Mouse (Mus musculus) limb, embryonic 14.5 days (tissue): ENCODE results near the gene Svop. TPM values are rescaled to one million over a fixed set of nuclear protein-coding genes. Genes with fewer than 3 reads are reported as not detected.

Source experiments
- ATAC-seq: fragments of 200-750 bp; cut with Nextera tagmentation; 2 replicates; pipeline ENCODE4 v1.8.0; 2017; ENCODE audit warnings: low read depth, moderate number of reproducible peaks, moderate TSS enrichment; ENCODE audit not compliant: low FRiP score
- DNase-seq: peaks from one replicate; pipeline ENCODE4 v3.0.0-alpha.2; 2015; ENCODE audit warnings: low spot score
- H3K27ac ChIP-seq: fragments of 300-500 bp; sonication (generic); replicated peaks from 2 replicates; pipeline ENCODE4 v1.5.1; 2014; ENCODE audit warnings: low read depth, mild to moderate bottlenecking, low read length, moderate library complexity, mixed read lengths
- H3K27me3 ChIP-seq: fragments of 300-500 bp; sonication (generic); 2 replicates; pipeline ENCODE4 v1.6.1; 2014; ENCODE audit warnings: low read length, mixed read lengths; ENCODE audit not compliant: control insufficient read depth, insufficient read depth
- H3K36me3 ChIP-seq: fragments of 300-500 bp; sonication (generic); 2 replicates; pipeline ENCODE4 v1.6.1; 2014; ENCODE audit warnings: mild to moderate bottlenecking, low read length, moderate library complexity, mixed read lengths; ENCODE audit not compliant: control insufficient read depth, insufficient read depth
- H3K4me1 ChIP-seq: fragments of 300-500 bp; sonication (generic); 2 replicates; pipeline ENCODE4 v1.6.1; 2014; ENCODE audit warnings: antibody characterized with exemption, low read length, mixed read lengths; ENCODE audit not compliant: control insufficient read depth, insufficient read depth
- H3K4me2 ChIP-seq: fragments of 300-500 bp; sonication (generic); replicated peaks from 2 replicates; pipeline ENCODE4 v1.6.1; 2014; ENCODE audit warnings: low read depth, mild to moderate bottlenecking, low read length, moderate library complexity; ENCODE audit not compliant: severe bottlenecking
- H3K4me3 ChIP-seq: fragments of 300-500 bp; sonication (generic); replicated peaks from 2 replicates; pipeline ENCODE4 v1.5.1; 2014; ENCODE audit warnings: low read length
- H3K9ac ChIP-seq: fragments of 300-500 bp; sonication (generic); 2 replicates; pipeline ENCODE4 v1.6.1; 2014; ENCODE audit warnings: mild to moderate bottlenecking, low read depth, low read length, moderate library complexity; ENCODE audit not compliant: severe bottlenecking
- H3K9me3 ChIP-seq: fragments of 300-500 bp; sonication (generic); 2 replicates; pipeline ENCODE4 v1.6.1; 2016; ENCODE audit warnings: low read length; ENCODE audit not compliant: control insufficient read depth
- POLR2A ChIP-seq: fragments of 200-500 bp; IDR thresholded peaks from 2 replicates; pipeline ENCODE4 v1.8.0; 2012; ENCODE audit warnings: inconsistent platforms, mild to moderate bottlenecking, moderate library complexity, borderline replicate concordance; ENCODE audit not compliant: insufficient read depth, insufficient read length; ENCODE audit errors: extremely low read depth
- WGBS: fragments of 180-500 bp; shearing (Covaris S2); extraction: QIAGEN DNeasy Blood & Tissue Kit; methylation state at CpG from one replicate; pipeline ENCODE4 v1.1.7; 2014; 5-methylcytosine and 5-hydroxymethylcytosine counted together
- polyA plus RNA-seq, 2 experiments: library from polyadenylated mRNA; depleted of rRNA in 1 of 2; stranded (reverse) in 1 of 2; unstranded in 1 of 2; fragments of >200 nt; fragmentation: Nextera tagmentation in 1 of 2; extraction: Ambion mirVana in 1 of 2; gene quantifications; 2 replicates each; pipeline versions ENCODE4 v1.2.1 to v1.2.3; 2012 to 2014

Gene Svop
- polyA plus RNA-seq, 2 experiments, result 0.21 TPM; not detected in 1

DNA sequence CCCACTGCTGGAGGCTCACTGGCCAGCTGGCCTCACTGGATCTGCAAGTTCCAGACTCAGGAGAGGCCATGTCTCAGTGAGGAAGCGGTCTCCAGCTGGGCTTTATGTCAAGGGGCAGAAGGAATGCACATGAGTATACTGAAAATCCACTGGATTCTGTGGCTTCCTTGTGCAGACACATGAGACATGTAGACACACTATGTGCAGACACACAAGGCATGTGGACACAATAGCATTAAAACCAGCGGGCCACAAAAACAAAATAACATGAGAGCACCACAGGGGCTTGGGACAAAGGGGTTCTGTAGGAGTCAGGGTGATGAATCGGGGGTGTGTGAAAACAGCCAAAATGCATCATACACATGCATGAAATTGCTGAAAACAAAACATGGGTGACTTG lies 34.6 kb upstream of the Svop start:
- H3K9ac ChIP-seq, result no peak overlapping the region
- H3K4me1 ChIP-seq, result no peaks in the 10 kb centered on the region
- no peak for DNase-seq
- 95% methylated on average over 3 of the region's 3 CpGs for WGBS
- TF ChIP-seq POLR2A, result no peak
- ATAC-seq, result no peak
- peaks cover 33% of the 10 kb centered on the region for H3K36me3 ChIP-seq
- no peaks in the 10 kb centered on the region for H3K9me3 ChIP-seq
- H3K4me2 ChIP-seq, result no peak overlapping the region
- H3K27me3 ChIP-seq, result no peaks in the 10 kb centered on the region
- no peak overlapping the region for H3K27ac ChIP-seq
- H3K4me3 ChIP-seq, result no peak overlapping the region

DNA sequence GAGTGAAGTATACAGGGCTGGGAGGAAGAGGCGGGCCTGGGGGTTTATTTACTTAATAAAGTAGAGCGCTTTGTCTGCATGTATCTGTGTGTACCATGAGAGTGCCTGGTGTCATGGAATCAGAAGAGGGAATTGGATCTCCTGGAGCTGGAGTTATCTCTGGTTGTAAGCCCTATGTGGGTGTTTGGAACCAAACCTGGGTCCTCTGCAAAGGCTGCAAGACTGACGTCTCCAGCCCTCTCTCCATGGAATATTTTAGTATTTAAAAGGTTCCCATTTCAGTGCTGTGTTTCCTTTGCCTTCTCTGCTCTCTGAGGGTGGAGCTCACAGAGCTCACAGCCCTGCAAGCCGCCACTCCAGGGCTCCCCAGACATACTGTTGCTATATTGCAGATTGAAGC lies 28.4 kb upstream of the Svop start:
- Histone ChIP-seq H3K9me3 (no peaks in the 10 kb centered on the region), H3K36me3 (peaks cover 86% of the 10 kb centered on the region), H3K4me1 (no peaks in the 10 kb centered on the region), H3K27me3 (no peaks in the 10 kb centered on the region), H3K4me3 (no peak overlapping the region), H3K9ac (no peak overlapping the region), H3K4me2 (no peak overlapping the region), H3K27ac (no peak overlapping the region)
- ATAC-seq (no peak), DNase-seq (no peak)
- 79% methylated on average over 4 of the region's 4 CpGs for WGBS
- TF ChIP-seq POLR2A, result no peak

DNA sequence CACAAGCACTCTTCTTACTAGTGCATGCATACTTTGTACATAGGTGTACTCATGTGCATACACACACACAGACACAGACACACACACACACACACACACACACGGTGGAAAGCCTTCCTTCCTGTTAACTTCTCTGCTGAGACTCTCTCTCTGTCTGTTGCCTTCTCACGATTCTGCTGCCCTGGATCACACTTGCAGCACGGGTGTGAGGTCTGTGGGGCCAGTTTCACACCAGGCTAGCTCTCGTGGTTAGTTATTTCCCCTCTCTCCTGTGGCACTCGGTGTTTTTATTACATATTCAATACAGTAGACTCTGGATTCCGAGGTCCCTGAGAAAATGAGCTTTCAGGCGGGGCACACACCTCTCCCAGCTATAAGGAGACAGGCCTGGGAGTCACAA lies 25.2 kb upstream of the Svop start:
- H3K4me1 ChIP-seq, result no peaks in the 10 kb centered on the region
- WGBS, result 76% methylated on average over 7 of the region's 7 CpGs
- H3K4me2 ChIP-seq, result no peak overlapping the region
- H3K27me3 ChIP-seq, result no peaks in the 10 kb centered on the region
- no peak overlapping the region for H3K4me3 ChIP-seq
- TF ChIP-seq POLR2A, result no peak
- H3K9ac ChIP-seq, result no peak overlapping the region
- no peaks in the 10 kb centered on the region for H3K9me3 ChIP-seq
- H3K27ac ChIP-seq, result no peak overlapping the region
- peaks cover 86% of the 10 kb centered on the region for H3K36me3 ChIP-seq
- ATAC-seq (no peak), DNase-seq (no peak)

DNA sequence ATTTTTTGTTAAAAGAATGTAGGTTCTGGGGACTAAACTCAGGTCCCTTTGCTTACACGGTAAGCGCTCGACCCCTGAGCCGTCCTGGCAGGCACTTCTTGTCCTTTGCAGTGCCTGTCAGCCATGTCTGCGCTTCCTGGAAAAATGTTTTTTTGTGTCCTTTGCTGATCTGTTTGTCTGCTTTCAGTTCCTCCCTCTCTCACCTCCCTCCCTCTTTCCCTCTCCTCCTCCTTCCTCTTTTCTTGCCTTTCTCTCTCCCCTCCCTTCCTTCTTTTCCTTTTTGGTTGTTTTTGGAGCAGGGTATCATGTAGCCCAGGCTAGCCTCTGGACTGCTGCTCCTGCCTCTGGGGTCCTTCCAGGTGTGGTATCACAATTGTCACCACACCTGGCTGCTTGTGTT lies 23.7 kb upstream of the Svop start:
- no peak for ATAC-seq
- no peak for TF ChIP-seq POLR2A
- Histone ChIP-seq H3K9me3 (no peaks in the 10 kb centered on the region), H3K9ac (no peak overlapping the region), H3K4me1 (no peaks in the 10 kb centered on the region), H3K27ac (no peak overlapping the region), H3K27me3 (no peaks in the 10 kb centered on the region), H3K36me3 (peaks cover 85% of the 10 kb centered on the region), H3K4me2 (no peak overlapping the region), H3K4me3 (no peak overlapping the region)
- no peak for DNase-seq
- WGBS, result 80% methylated on average over 5 of the region's 5 CpGs

DNA sequence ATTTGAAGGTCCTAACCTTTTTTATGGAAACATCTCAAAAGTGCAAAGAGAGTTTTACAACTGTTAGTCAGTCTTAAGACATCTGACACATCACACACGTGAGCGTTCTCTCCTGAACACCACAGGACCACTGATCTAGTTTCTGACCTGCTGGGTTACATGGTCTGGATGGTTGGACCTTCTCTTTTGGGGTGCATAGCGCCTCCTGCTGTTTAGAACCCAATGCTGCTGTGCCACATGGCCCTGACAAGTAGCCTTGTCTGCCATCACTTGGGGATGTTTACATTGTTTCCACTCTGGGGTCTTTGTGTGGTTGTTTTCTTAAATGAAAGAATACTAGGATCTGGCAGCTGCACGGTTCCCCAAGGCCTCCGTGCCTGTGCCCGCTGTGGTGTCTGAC lies 22.0 kb upstream of the Svop start:
- Histone ChIP-seq H3K4me1 (no peaks in the 10 kb centered on the region), H3K9me3 (no peaks in the 10 kb centered on the region), H3K27me3 (no peaks in the 10 kb centered on the region), H3K4me3 (no peak overlapping the region), H3K4me2 (no peak overlapping the region), H3K27ac (no peak overlapping the region), H3K36me3 (peaks cover 91% of the 10 kb centered on the region), H3K9ac (no peak overlapping the region)
- whole genome bisulfite sequencing, result 90% methylated on average over 6 of the region's 6 CpGs
- no peak for TF ChIP-seq POLR2A
- ATAC-seq (no peak), DNase-seq (no peak)

DNA sequence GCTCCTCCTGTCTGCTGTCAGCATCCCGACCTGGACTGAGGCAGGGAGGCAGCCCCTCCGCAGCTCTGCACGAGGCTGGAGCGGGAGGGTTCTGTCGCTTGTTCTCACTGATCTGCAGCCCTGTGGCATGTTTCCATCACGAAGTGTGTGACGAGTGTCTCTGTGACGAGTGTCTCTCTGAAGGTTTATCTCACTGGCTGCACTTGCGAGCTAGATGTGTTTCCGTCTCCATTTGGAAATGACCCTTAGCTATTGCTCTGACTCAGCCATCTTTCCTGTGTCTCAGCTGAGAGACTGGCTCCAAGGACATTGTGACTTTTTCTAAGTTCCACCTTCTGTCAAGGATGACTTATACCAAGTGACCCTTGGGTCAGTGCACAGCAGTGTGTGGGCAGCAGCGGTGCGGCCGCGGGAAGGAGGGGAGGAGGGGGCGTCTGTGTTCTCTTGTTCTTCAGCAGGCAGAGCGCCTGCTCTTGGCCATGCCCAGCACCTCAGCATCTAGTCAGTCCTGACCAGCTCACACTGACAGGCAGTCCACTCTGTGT lies 15.1 kb upstream of the Svop start:
- no peak overlapping the region for H3K27ac ChIP-seq
- no peak overlapping the region for H3K4me2 ChIP-seq
- no peak for TF ChIP-seq POLR2A
- 79% methylated on average over 16 of the region's 16 CpGs for WGBS
- H3K9ac ChIP-seq, result no peak overlapping the region
- no peaks in the 10 kb centered on the region for H3K9me3 ChIP-seq
- peaks cover 67% of the 10 kb centered on the region for H3K36me3 ChIP-seq
- H3K4me1 ChIP-seq, result no peaks in the 10 kb centered on the region; the same call in 1 of the 2 replicates
- no peaks in the 10 kb centered on the region for H3K27me3 ChIP-seq
- ATAC-seq, result no peak
- H3K4me3 ChIP-seq, result no peak overlapping the region
- DNase-seq, result no peak
